Mouse (Mus musculus) kidney, postnatal 25 days (tissue): Measurements from ENCODE around the gene Cd160.

Experiments
- DNase-seq, 2 experiments: peaks; one replicate each; pipeline ENCODE4 v3.0.0; 2021; ENCODE audit warnings: mixed read lengths in 2 of 2

Gene Cd160

DNA sequence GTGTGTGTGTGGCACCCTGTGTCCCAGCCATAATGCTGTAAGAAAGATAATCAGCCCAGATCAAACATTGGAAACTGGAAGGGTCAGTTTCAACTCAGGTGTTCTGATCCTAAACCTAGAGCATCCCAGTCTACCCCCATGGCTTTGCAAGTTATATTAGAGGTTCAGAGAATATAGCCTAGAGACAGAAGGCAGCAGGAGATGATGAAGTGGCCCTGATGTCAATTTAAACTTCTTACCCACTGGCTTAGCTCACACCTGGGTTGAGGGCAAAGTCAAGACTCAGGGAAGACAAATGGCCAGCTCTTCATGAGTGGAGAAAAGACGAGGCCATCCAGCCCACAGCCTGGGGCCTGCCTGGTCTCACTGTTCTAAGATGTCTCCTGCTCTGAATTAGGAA is at the start of gene Cd160, which contains the start of gene Pdzk1:
Gene Cd160, minus strand, starts transcription at position 368 of the 400 bp plus-strand sequence.
Gene Pdzk1, plus strand, starts transcription at position 301 of the 400 bp plus-strand sequence.
- DNase-seq = no peak

DNA sequence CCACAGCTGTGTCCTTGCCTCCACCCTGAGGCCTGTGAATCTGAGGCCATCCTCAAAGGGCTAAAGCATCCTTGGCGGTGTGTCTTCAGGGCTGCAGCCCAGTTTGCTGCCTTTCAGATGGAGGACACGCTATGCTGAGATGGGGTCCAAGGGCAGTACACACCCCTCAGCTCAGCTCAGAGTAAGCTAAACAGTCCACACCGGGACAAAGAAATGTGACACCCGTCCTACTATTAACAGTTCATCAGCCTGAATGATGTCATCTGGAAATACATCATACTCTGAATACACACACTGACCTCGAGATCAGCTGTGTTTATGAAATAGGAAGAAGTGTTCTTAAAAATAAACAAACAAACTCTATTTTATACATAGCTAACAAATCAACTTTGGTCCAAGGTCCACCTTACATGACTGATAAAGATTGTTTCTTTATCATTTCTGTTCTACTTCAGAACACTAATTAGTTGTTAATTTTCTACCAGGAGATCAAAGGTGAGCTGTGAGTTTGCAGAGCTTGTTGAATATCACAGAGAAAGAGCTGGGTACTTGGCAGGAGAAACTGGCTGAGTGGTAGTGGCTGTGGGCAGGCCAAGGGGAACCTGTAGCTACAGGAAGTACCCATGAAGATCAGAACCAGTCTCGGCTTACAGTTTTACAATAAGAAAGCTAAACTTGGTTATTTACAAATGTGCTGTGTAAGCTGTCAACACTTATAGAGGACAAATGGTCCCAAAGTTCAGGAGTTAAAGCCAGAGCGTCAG is 45.8 kb upstream of the Cd160 start:
- DNase-seq = peak; percentile 44 to 74

DNA sequence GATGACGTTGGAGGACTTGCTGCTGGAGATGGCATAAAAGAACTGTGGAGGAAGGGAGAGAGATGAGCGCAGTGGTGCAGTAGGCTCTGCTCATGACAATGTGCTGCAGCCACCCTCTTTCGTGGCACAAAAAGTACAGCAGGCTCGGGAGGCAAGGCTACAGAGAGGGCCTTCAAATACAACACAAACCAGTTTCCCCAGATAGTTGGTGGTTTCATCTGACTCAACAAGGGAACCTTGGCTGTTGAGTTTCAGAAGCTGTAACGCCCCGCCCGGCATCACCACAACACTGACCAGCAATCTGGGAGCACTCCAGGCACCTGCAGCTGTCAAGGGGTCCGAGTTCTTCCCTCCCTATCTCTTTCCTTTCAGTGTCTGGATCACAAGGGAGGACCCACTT is 43.4 kb upstream of the Cd160 start:
- DNase-seq = peak; percentile 3 to 45

DNA sequence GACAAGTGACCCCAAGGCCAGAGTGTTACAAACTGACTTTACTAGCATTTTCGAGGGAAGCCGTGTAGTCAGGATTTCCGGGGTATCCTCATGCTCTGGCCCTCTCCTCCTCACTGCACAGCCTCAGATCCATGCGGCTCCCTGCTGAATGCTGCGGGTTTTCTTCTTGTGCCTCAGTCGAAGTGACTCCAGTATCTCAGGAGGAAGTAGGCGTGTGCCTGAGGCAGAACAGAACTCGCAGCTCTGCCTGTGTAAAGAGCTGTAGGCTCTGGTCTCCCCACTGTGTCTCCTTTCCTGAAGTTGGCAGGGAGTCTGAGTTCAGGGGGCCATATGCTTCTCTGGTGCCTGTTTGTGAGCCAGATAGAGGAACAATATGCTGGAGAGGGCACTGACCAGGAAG is 41.9 kb upstream of the Cd160 start:
- DNase-seq = peak; percentile 1 to 33

DNA sequence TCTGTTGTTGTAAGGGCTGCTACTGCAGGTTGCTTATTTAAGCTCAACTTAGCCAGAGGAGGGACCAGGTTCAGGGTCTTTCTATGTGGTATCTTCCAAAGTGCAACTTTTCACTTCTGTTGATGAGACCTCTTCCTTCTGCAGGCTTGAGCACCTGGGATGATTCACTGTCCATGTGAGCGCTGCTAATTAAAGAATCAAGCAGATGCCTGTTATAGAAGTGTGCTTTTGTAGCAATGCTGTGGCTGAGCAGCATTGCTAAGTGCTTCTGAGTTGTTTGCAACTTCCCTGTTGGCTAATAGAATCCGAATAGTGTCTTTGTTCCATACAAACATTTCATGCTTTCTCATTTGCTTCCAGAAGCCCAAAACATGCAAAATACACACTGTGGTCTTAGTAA is 41.1 kb upstream of the Cd160 start:
- DNase-seq = no peak

DNA sequence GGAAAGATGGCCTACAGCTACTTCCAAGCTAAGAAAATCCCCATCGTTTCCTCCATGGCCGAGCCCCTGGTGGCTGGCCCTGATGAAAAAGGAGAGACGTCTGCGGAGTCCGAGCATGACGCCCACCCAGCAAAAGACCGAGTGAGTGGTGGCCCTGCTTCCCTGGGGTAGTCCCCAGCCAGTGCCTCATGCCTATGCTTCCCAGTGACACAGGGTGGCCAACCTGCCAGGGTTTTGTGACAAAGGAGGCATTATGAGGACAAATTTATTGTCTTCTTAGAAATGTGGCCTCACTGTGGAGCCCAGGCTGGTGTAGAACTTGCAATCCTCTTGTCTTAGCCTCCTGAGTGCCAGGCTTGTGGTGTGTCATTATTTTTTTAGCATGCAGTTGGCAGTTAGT is 39.9 kb upstream of the Cd160 start:
- DNase-seq = peak in 1 of 2 experiments; percentile 37

DNA sequence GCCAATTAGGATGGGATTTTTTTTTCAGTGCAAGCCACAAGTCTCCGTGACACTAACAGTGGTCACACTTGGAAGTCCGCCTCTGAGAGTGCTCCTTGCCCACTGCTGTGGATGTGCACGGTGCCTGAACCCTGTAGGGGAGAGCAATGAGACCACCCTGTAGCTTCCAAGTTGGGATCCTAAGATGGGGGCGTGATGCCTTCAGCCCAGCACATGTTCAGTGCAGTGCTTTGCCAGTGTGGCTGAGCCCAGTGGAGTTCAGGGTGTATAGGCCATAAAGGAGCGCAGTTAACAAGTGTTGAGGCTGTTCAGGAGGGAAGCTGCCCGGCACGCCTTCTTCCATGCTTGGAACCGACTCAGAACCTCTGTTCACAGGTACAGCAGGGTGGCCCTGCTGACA is 39.4 kb upstream of the Cd160 start:
- DNase-seq = peak in 1 of 2 experiments; percentile 41

DNA sequence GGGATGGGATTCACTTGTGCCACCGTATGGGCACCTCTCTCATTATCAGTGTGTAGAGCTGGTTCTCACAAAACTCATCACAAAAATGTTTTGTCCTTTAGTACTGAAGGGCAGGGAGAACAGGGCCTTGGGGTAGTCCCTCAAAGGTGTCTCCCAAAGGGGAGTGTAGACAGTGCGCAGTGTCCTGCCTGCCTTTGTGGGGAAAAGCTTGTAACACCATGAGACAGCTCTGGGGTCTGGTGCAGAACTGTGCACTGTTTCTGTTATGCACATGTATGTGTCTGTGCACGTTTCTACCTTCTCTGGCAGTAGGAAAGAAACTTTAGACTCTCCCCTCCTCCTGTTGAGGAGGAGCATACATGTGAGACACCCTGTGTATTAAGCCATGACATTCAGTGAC is 38.7 kb upstream of the Cd160 start:
- peak in 1 of 2 experiments; percentile 29 for DNase-seq

DNA sequence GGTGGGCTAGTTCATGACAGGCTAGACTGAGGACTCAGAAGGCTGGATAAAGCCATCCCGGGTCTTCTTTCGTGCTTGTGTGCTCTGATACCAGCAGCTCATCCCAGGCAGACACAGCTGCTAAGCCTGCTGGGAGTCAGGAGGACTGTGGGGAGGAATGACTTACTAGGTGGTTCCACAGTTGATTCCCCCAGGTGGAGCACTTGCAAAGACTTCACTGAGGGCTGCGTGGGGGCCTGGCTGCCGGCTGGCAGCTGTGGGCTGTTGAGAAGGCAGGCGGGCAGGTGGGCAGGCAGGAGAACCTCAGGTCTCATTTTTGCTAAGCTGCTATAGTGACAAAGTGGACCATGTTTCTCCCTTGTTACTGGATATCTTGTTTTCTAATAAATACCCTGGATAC is 31.3 kb upstream of the Cd160 start:
- DNase-seq = peak in 1 of 2 experiments; percentile 38

DNA sequence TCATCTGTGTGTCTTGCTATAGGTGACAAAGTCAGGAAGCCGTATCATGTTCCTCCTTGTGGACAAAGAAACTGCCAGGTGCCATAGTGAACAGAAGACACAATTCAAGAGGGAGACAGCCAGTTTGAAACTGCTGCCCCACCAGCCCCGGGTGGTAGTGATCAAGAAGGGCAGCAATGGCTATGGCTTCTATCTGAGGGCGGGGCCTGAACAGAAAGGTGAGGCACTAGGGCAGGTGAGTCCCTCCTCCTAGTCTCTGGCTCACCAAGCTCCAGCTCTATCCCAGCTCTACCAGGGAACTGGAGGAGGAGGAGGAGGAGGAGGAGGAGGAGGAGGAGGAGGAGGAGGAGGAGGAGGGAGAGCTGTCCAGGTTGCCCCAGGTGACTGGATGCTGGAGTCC is 26.7 kb upstream of the Cd160 start:
- peak; percentile 1 to 34 for DNase-seq

DNA sequence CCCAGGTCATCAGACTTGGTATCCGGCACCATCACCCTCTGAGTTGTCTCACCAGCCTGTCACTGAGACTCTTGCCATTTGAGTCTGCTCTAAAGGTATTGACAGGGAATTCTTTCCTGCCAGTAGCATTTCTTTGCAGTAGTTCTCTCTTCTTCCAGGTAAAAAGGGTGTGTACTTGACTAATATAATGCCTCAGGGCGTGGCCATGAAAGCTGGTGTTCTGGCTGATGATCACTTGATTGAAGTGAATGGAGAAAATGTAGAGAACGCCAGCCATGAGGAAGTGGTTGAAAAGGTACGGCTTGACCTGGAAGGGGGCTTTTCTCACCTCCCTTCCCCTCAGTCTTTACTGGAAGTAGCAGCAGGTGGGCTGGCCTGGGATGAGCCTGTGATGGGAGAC is 25.2 kb upstream of the Cd160 start:
- DNase-seq = peak; percentile 1 to 25

DNA sequence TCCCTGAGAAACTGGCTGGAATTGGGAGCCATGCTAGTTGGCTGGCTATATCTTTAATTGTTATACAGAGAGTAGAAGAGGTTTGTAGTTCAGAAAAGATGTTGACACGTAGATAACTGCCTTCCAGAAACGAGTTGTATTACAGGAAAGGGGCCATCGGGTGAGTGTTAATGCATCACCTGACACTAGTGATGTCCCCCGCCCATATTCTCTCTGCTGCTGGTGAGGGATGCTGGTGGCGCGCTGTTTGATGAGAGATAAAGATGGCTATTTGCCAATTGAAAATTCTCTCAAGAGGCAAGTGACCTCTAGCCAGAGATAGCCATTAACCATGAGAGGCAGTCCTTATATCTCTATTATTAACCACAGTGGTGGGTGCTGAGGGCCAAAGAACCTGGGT is 23.4 kb upstream of the Cd160 start:
- peak; percentile 1 to 19 for DNase-seq

DNA sequence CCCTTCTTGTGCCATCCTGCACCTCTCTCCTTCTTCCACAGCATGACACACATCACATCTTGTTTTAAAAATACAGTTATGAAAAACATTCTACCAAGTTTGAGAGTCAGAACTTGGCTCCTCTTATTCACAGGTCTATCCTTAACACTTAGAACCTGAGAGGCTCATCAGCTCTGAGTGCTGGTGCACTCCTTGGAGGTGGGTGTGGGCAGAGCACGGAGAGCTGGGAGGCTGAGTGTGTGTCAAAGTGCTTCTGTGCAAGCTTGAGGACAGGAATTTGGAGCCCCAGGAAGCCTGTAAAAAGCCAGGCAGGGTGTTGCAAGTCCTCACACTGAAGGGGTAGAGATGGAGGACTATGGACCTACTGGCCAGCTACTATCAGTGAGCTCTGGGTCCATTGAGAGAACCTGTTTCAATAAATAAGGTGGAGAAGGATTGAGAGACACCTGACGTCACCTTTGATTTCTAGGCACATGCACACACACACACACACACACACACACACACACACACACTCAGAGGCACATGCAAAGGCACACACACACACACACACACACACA is 20.1 kb upstream of the Cd160 start:
- peak; percentile 1 to 31 for DNase-seq

DNA sequence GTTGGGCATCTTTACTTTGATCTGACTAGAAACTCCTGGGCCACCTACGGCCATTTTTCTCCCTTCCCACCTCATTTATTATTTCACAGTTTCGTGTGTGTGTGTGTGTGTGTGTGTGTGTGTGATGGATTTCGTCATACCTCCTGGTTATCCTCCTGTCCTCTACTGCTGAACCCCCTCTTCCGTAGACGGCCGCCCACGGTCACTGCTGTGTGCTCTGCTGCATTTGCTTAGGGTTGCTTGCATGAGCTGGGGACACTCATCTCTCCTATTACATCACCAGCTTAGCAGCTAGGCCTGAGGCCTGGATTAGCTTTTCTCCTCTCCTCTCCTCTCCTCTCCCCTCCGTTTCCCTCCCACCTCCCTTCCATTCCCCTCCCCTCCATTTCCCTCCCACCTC is 19.3 kb upstream of the Cd160 start:
- DNase-seq = peak; percentile 1 to 35

DNA sequence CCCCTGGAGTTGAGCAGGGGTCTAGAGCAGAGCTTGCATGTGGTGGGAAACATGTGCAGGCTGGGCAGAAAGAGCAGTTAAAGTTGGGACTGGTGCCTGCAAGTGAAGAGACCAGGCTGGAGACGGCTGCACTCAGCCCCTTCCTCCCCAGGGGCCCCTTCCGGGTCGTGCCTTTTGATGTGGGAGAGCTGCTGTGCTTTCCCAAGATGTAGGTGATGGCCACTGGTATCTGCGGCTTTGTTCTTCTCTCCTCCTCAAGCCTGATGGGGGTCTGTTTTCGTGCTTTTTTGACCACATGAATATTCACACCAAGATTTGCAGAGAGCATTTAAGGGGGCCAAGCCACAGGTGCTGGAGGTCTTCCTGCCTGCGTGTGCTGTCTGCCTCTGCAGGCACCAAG is 18.5 kb upstream of the Cd160 start:
- peak; percentile 1 to 36 for DNase-seq

DNA sequence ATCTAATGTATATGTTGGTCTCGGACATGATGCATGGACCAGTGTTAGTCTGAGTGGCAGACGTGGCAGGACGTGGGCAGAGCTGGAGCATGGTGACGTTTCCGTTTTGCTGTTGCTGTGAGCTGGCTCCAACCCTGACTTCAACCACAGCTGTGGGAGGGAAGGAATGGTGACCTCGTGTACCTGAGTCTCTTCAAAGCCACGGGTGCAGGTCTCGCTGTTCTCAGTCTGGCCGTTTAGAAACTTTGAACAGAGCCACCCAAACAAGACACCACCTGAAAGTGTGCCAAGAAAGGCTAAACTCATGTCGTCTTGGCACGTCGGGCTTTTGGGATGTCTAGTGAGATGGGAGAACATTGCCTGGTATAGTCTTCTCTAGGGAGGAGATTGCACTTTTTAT is 17.8 kb upstream of the Cd160 start:
- peak; percentile 36 to 63 for DNase-seq

DNA sequence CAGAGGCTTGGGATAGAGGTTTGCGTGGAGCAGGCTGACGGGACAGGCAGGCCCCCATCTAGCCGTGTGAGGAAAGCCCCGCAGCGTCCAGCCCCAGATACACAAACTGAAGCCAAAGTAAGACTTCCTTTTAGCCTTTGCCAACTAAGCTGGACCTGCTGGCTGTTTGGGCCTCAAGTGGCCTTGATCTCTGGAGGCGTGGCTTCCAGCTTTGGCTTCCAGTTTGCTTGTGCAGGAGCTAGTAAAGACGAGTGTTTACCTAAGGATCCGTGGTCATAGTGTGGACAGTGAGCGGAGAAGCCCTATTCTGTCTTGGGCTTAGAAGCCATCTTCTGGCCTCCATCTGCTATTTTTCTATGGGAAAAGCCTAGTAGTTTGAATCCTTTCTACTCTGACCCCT is 16.7 kb upstream of the Cd160 start:
- DNase-seq = peak; percentile 35 to 54

DNA sequence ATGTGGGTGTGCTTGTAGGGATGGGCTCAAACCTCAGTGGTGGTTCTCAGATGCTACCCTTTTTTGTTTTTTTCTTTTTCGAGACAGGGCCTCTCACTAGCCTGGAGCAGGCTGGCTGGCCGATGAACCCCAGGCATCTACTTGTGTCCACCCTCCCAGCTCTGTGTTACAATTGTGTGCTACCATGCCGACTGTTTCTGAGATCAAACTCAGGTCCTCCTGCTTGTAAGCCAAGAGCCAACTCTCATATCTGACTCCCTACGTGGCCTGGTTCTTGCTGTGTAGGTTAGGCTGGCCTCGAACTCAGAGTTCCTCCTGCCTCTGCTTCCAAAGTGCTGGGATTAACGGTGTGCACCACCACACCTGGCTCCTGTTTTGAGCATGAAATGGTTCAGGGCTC is 16.0 kb upstream of the Cd160 start:
- DNase-seq = peak; percentile 1 to 26

DNA sequence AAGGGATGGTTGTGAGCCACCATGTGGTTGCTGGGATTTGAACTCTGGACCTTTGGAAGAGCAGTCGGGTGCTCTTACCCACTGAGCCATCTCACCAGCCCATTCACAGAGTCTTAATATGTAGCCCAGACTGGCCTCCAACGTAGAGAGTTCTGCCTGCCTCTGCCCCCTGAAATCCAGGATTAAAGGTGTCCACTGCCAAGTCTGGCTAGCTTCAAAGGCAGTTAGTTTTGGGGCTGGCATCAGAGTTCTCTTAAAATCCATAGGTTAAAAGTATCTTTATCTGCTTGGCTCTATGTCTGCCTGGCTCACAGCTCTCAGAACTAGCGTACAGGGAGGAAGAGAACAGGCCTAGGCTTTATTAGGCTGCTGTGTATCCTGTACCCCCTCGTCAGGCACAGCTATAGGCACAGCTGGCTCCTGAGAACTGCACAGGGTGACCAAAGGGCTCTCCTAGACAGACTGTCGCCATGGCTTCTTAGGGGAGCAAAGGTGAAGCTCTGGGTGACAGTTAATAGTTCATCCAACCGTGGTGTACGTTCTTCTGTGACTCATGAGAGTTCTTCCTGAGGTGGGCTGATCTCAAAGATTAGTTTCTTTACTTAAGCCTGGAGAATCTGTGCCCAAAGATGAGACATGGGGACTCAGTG is 10.0 kb upstream of the Cd160 start:
- peak; percentile 48 to 85 for DNase-seq

DNA sequence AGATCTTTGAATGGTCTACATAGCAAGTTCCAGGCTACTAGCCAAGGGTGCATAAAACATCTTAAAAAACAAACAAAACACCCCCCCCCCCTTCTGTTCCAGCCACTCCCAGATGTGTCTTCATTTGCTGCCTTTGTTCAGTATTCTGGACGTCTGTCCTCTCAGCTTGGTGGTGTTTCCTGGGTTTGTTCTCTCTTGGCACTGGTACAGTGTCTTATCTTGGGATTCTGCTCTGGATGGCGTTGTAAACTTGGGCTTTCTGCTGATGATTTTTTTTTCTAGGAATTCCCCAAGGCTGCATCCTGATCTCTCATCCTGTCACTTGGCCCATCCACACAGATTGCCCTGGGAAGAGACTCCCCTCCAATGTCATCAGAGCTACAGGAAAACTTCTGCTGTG is 7.3 kb upstream of the Cd160 start:
- DNase-seq = no peak

DNA sequence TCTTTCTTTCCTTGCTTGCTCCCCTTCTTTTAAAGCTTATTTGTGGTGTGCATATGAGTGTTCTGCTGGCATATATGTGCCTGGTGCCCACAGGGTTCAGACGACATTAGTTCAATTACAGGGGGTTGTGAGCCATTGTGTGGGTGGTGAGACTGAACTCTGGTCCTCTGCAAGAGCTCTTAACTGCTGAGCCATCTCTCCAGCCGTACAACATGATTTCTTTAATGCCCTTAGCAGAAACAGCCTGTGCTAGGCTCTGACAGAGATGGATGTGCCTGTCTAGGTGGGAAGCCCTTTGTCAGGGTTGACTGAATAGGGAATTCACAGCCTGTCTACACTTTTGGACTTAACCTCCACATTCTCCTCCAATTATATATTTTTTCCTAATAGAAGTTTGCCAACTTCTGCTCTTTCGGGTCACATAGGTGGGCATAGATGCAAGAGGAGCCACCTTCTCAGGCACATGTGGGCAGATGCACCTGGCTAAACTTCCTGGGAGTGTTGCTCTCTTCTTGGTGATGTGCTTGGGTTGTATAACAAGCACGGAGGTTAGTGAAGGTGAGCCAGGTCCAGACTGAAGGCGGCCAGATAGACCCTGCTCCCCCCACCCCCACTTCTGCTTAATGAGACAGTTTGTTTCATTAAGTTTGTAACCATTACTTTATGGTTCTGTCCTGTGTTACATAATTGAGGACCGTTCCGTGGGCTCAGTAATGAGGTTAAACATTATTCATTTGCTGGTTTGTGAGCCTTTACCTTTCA is 5.6 kb upstream of the Cd160 start:
- DNase-seq = peak; percentile 57 to 89

DNA sequence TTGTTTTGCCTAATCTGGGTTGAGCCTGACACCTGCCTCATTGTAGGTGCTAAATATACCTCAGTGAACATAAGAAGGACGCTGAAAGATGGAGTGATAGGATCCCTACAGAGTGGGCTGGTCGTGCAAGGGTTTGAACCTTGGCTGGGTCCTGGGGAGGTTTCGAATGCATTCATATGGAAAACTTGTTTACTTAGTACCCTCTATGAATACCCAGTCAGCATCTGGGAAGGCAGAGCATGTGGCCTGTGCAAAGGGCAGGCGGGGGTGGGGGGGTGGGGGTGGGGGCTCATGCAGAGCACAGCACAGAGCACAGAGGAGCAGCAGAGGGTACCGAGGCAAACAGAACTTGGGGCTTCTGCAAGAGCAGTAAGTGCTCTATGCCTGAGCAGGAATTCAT is 3.8 kb upstream of the Cd160 start:
- peak in 1 of 2 experiments; percentile 76 for DNase-seq

DNA sequence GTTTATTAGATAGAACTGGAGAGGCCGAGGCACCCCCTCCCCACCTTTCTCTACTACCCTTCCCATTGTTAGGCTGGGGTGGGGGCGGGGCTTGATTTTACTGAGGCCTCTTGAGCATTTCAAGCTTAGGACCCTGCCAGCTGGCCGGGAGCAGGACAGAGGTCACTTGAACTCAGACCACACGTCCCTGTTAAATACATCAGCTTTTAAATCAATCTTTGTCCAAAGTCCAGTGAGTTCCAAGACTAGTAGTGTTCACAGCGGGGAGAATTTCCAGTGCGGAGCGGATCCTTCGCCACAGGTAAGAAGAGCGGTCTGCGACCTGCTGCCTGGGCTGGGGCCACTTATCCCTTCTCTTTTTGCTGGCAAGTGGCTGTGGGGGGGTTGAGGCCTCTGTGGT is 705 bp upstream of the Cd160 start:
- DNase-seq = peak; percentile 73 to 89
